Mouse (Mus musculus) MEL (cell line): ENCODE data around the gene Grsf1. TPM values are rescaled to one million over a fixed set of nuclear protein-coding genes. Genes with fewer than 3 reads are reported as not detected.
A peak's percentile ranks its signal among the peaks of the same experiment; 100 is the strongest.

Experiments
- DNase-seq: peaks from one replicate; pipeline ENCODE4 v3.0.0; 2011; ENCODE audit warnings: low read depth, low spot score
- H3K27ac ChIP-seq: 2 replicates; pipeline ENCODE4 v1.5.1; 2012; ENCODE audit warnings: low read depth, mild to moderate bottlenecking, control low read depth, low read length, moderate library complexity; ENCODE audit not compliant: control insufficient read depth
- H3K27me3 ChIP-seq, 2 experiments: fragments of 150-350 bp in 1 of 2; sonication (generic) in 1 of 2; 2 replicates each; pipeline ENCODE4 v1.6.1; 2012; ENCODE audit warnings: low read length in 2 of 2, mild to moderate bottlenecking in 2 of 2, improper control_type of control experiment in 1 of 2, moderate library complexity in 1 of 2; ENCODE audit not compliant: insufficient read depth in 2 of 2, control insufficient read depth in 1 of 2
- H3K36me3 ChIP-seq, 2 experiments: 2 replicates each; pipeline ENCODE4 v1.6.1; 2012 to 2014; ENCODE audit warnings: low read length in 2 of 2, improper control_type of control experiment in 1 of 2, inconsistent platforms in 1 of 2, mild to moderate bottlenecking in 1 of 2; ENCODE audit not compliant: insufficient read depth in 2 of 2, control insufficient read depth in 1 of 2
- H3K4me1 ChIP-seq, 2 experiments: fragments of 150-350 bp in 1 of 2; sonication (generic) in 1 of 2; 2 replicates each; pipeline ENCODE4 v1.6.1; 2012; ENCODE audit warnings: low read length in 2 of 2, improper control_type of control experiment in 1 of 2, mild to moderate bottlenecking in 1 of 2; ENCODE audit not compliant: insufficient read depth in 2 of 2, control insufficient read depth in 1 of 2
- H3K4me3 ChIP-seq, 2 experiments: fragments of 150-350 bp in 1 of 2; sonication (generic) in 1 of 2; 2 replicates each; pipeline ENCODE4 v1.5.1; 2012; ENCODE audit warnings: low read depth in 2 of 2, low read length in 2 of 2, mild to moderate bottlenecking in 2 of 2, moderate library complexity in 2 of 2, control low read depth in 1 of 2, improper control_type of control experiment in 1 of 2; ENCODE audit not compliant: control insufficient read depth in 1 of 2, insufficient read depth in 1 of 2
- H3K79me2 ChIP-seq: 2 replicates; pipeline ENCODE4 v1.6.1; 2012; ENCODE audit warnings: mild to moderate bottlenecking, low read length, moderate library complexity; ENCODE audit not compliant: control insufficient read depth, poor library complexity, insufficient read depth
- H3K9ac ChIP-seq: 2 replicates; pipeline ENCODE4 v1.6.1; 2012; ENCODE audit warnings: low read depth, mild to moderate bottlenecking, control low read depth, low read length, moderate library complexity; ENCODE audit not compliant: control insufficient read depth, poor library complexity, severe bottlenecking
- H3K9me3 ChIP-seq: fragments of 150-350 bp; sonication (generic); replicated peaks from 2 replicates; pipeline ENCODE4 v1.6.1; 2012; ENCODE audit warnings: mild to moderate bottlenecking, low read length, improper control_type of control experiment, moderate library complexity; ENCODE audit not compliant: insufficient read depth
- CHD1 ChIP-seq: IDR thresholded peaks from 2 replicates; pipeline ENCODE4 v1.6.1; 2012; ENCODE audit warnings: low read depth, mild to moderate bottlenecking, inconsistent platforms, low read length, improper control_type of control experiment
- CHD2 ChIP-seq: IDR thresholded peaks from 2 replicates; pipeline ENCODE4 v1.6.1; 2011; ENCODE audit warnings: low read length, improper control_type of control experiment
- CTCF ChIP-seq, 3 experiments: IDR thresholded peaks in 2 of 3; conservative IDR thresholded peaks in 1 of 3; 2 replicates each; pipeline ENCODE4 v1.5.1; 2011 to 2012; ENCODE audit warnings: low read length in 3 of 3, low read depth in 2 of 3, mild to moderate bottlenecking in 2 of 3, improper control_type of control experiment in 1 of 3, inconsistent platforms in 1 of 3, mixed read lengths in 1 of 3, moderate library complexity in 1 of 3; ENCODE audit not compliant: control insufficient read depth in 1 of 3, insufficient read depth in 1 of 3, poor library complexity in 1 of 3, severe bottlenecking in 1 of 3
- EP300 ChIP-seq, 2 experiments: IDR thresholded peaks; 2 replicates each; pipeline ENCODE4 v1.6.1; 2011; ENCODE audit warnings: improper control_type of control experiment in 2 of 2, low read length in 2 of 2, low read depth in 1 of 2, mild to moderate bottlenecking in 1 of 2
- ETS1 ChIP-seq: IDR thresholded peaks from 2 replicates; pipeline ENCODE4 v1.6.1; 2012; ENCODE audit warnings: low read depth, mild to moderate bottlenecking, inconsistent platforms, low read length, improper control_type of control experiment, moderate library complexity
- GATA1 ChIP-seq: IDR thresholded peaks from 2 replicates; pipeline ENCODE4 v1.6.1; 2011; ENCODE audit warnings: low read depth, low read length, improper control_type of control experiment
- KAT2A ChIP-seq: conservative IDR thresholded peaks from 2 replicates; pipeline ENCODE4 v1.6.1; 2012; ENCODE audit warnings: low read depth, low read length, improper control_type of control experiment, inconsistent platforms
- MEF2A ChIP-seq: IDR thresholded peaks from 2 replicates; pipeline ENCODE4 v1.6.1; 2014; ENCODE audit warnings: low read depth, mild to moderate bottlenecking, inconsistent platforms, low read length, improper control_type of control experiment; ENCODE audit not compliant: poor library complexity, insufficient replicate concordance, severe bottlenecking; ENCODE audit errors: extremely low read depth
- MYC ChIP-seq: IDR thresholded peaks from 2 replicates; pipeline ENCODE4 v1.6.1; 2011; ENCODE audit warnings: low read depth, mild to moderate bottlenecking, low read length, improper control_type of control experiment, moderate library complexity
- NELFE ChIP-seq: IDR thresholded peaks from 2 replicates; pipeline ENCODE4 v1.6.1; 2011; ENCODE audit warnings: low read depth, low read length, improper control_type of control experiment
- NRF1 ChIP-seq: IDR thresholded peaks from 2 replicates; pipeline ENCODE4 v1.6.1; 2014; ENCODE audit warnings: low read depth, mild to moderate bottlenecking, inconsistent platforms, low read length, improper control_type of control experiment, moderate library complexity; ENCODE audit not compliant: poor library complexity, insufficient read depth, severe bottlenecking
- POLR2AphosphoS5 ChIP-seq: IDR thresholded peaks from 2 replicates; pipeline ENCODE4 v1.6.1; 2012; ENCODE audit warnings: low read depth, borderline replicate concordance, mild to moderate bottlenecking, inconsistent platforms, low read length, moderate library complexity, mixed read lengths
- RAD21 ChIP-seq: IDR thresholded peaks from 2 replicates; pipeline ENCODE4 v1.6.1; 2011; ENCODE audit warnings: mild to moderate bottlenecking, low read depth, low read length, improper control_type of control experiment
- RCOR1 ChIP-seq: IDR thresholded peaks from 2 replicates; pipeline ENCODE4 v1.6.1; 2012; ENCODE audit warnings: low read depth, mild to moderate bottlenecking, inconsistent platforms, low read length, improper control_type of control experiment
- SIN3A ChIP-seq: IDR thresholded peaks from 2 replicates; pipeline ENCODE4 v1.6.1; 2012; ENCODE audit warnings: low read length, improper control_type of control experiment, inconsistent platforms
- SMC3 ChIP-seq: IDR thresholded peaks from 2 replicates; pipeline ENCODE4 v1.6.1; 2011; ENCODE audit warnings: low read depth, low read length, improper control_type of control experiment
- TAL1 ChIP-seq: IDR thresholded peaks from 2 replicates; pipeline ENCODE4 v1.6.1; 2012; ENCODE audit warnings: mild to moderate bottlenecking, inconsistent platforms, low read length, moderate library complexity, mixed read lengths
- TBP ChIP-seq: IDR thresholded peaks from 2 replicates; pipeline ENCODE4 v1.8.0; 2011; ENCODE audit warnings: low read depth, low read length, improper control_type of control experiment
- TCF12 ChIP-seq: IDR thresholded peaks from 2 replicates; pipeline ENCODE4 v1.6.1; 2014; ENCODE audit warnings: low read depth, mild to moderate bottlenecking, inconsistent platforms, low read length, improper control_type of control experiment, moderate library complexity
- UBTF ChIP-seq: IDR thresholded peaks from 2 replicates; pipeline ENCODE4 v1.6.1; 2012; ENCODE audit warnings: low read depth, mild to moderate bottlenecking, inconsistent platforms, low read length, improper control_type of control experiment, moderate library complexity, borderline replicate concordance; ENCODE audit not compliant: insufficient read depth
- ZC3H11A ChIP-seq: IDR thresholded peaks from 2 replicates; pipeline ENCODE4 v1.6.1; 2012; ENCODE audit warnings: low read depth, mild to moderate bottlenecking, inconsistent platforms, low read length, improper control_type of control experiment
- ZMIZ1 ChIP-seq: IDR thresholded peaks from 2 replicates; pipeline ENCODE4 v1.6.1; 2012; ENCODE audit warnings: low read depth, mild to moderate bottlenecking, inconsistent platforms, low read length, improper control_type of control experiment, moderate library complexity
- ZNF384 ChIP-seq: IDR thresholded peaks from 2 replicates; pipeline ENCODE4 v1.6.1; 2012; ENCODE audit warnings: low read depth, mild to moderate bottlenecking, inconsistent platforms, low read length, improper control_type of control experiment
- polyA plus RNA-seq, 2 experiments: library from polyadenylated mRNA; stranded (reverse) in 1 of 2; unstranded in 1 of 2; fragments of >175 nt in 1 of 2; fragments of >200 nt in 1 of 2; gene quantifications; 2 replicates each; pipeline versions ENCODE4 v1.2.1 to v1.2.4; 2012; ENCODE audit warnings: low replicate concordance in 2 of 2, low read depth in 1 of 2; ENCODE audit not compliant: insufficient read length in 2 of 2, insufficient read depth in 1 of 2, missing spikeins in 1 of 2
- total RNA-seq: library from RNA; depleted of rRNA; stranded (reverse); fragments of 300-350 nt; gene quantifications from 2 replicates; pipeline ENCODE4 v1.2.3, GENCODE M21; 2012

Gene Grsf1
- total and polyA plus RNA-seq, 3 experiments = 49.4 to 62.8 TPM; not detected in 1

DNA sequence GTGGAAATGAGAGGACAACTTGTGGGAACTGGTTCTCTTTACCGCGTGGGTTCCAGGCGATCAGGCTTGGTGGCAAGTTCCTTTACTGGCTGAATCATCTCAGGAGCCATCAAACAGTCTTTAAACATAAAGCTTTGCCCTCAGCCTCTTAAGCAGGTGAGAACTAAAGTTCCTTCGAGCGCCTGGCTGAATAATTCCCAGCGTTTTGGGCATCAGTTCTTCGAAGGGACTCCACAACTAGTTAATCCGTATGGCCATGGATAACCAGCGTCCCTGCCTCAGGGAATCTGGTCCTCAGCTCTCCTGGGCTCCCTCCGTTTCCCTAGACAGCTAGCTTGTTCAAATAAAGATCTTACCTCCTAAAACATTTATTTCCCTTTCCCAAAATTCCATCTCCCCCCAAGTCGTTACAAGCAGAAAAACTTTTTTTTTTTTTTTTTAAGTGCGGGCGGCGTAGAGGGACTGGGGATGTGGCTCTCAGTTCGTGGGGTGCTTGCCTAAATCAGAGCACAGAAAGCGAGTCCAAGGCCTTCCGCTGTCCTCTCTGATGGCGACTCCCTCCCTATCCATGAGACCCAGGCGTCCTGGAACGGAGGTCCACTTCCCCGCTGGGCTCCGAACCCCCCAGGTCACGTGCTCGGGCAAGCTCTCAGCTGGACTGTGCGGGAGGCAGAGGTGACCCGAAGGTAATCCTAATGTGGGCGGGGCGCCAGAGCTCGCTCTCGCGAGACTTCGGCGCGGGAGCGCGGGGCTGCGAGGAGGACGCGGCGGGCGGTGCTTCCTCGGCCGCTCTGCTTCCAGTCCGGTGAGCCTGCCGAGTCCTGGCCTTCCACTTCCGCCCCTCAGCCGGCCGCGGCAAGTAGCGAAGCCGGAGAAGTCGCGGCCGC is 44.4 kb upstream of the Grsf1 start, which contains the start of gene Mob1b (continued):
- TF ChIP-seq NELFE = peak; percentile 84
- peak; percentile 48 for TF ChIP-seq TCF12

DNA sequence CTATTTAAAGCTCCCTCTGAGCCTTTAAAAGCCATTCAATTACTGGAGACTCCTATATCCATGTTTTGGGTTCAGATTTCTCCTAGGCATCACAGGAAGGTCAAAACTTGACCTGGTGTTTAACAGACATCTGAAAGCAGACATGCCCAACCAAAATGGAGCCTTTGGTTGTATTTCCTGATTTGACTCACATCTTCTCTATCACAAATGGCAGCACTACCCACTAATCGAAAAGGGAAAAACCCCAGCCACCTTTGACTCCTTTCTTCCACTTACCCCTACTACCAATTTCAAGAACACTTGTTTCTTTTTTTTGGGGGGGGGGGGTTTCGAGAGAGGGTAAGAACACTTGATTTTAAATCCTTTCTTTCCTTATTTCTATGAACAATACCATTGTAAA is 41.0 kb upstream of the Grsf1 start:
- Histone ChIP-seq H3K9me3 (no peaks in the 10 kb centered on the region), H3K4me3 (no peak overlapping the region), H3K27me3 (no peaks in the 10 kb centered on the region), H3K79me2 (peaks cover 14% of the 10 kb centered on the region), H3K36me3 (peaks cover 0 to 3% of the 10 kb centered on the region in 2 experiments; a peak in 2 of 4 replicates), H3K27ac (no peak overlapping the region), H3K4me1 (peaks cover 0 to 8% of the 10 kb centered on the region in 2 experiments; a peak in 2 of 4 replicates), H3K9ac (no peak overlapping the region)
- DNase-seq = no peak
- TF ChIP-seq MYC = no peak
- TF ChIP-seq NRF1 = no peak
- TF ChIP-seq MEF2A = no peak
- no peak for TF ChIP-seq ZMIZ1
- no peak for TF ChIP-seq ZNF384
- TF ChIP-seq KAT2A = no peak
- TF ChIP-seq SMC3 = no peak
- TF ChIP-seq ETS1 = no peak
- TF ChIP-seq RCOR1 = no peak
- TF ChIP-seq UBTF = no peak
- TF ChIP-seq EP300 (IDR thresholded peaks at IDR 0.05; ENCODE audit: low read depth in 1 of 2, low read length in 2 of 2) = no peak

- H3K9ac ChIP-seq = no peak overlapping the region
- H3K4me1 ChIP-seq = no peaks in the 10 kb centered on the region
- H3K9me3 ChIP-seq = no peaks in the 10 kb centered on the region
- no peak overlapping the region for H3K27ac ChIP-seq
- no peaks in the 10 kb centered on the region; a peak in 1 of 4 replicates for H3K27me3 ChIP-seq
- TF ChIP-seq TAL1 = no peak
- TF ChIP-seq ZC3H11A = no peak
- TF ChIP-seq SIN3A = no peak
- TF ChIP-seq CHD2 = no peak
- TF ChIP-seq GATA1 = no peak
- no peak for TF ChIP-seq RAD21
- no peak for TF ChIP-seq CHD1
- TF ChIP-seq UBTF = no peak
- TF ChIP-seq CTCF (IDR thresholded peaks at IDR 0.05 in 2 of 3, conservative IDR thresholded peaks at IDR 0.05 in 1 of 3; ENCODE audit: control insufficient read depth in 1 of 3, insufficient read depth in 1 of 3, low read depth in 2 of 3, low read length in 3 of 3, poor library complexity in 1 of 3, severe bottlenecking in 1 of 3) = no peak
- no peak for TF ChIP-seq POLR2AphosphoS5
- no peak for TF ChIP-seq SMC3
- TF ChIP-seq TBP = no peak
- TF ChIP-seq NRF1 = no peak
- H3K36me3 ChIP-seq = no peaks in the 10 kb centered on the region
- DNase-seq = no peak
- no peak overlapping the region for H3K4me3 ChIP-seq
- H3K79me2 ChIP-seq = no peaks in the 10 kb centered on the region
Observed at GRCm38 (mm10) chr5:88712328-88712727, 36.4 kb upstream of the Grsf1 start.
